Mouse (Mus musculus): ENCODE data around the gene Abcc4. TPM values are rescaled to one million over a fixed set of nuclear protein-coding genes. Genes with fewer than 3 reads are reported as not detected.

Abcc4 gene
- total and polyA plus RNA-seq, 2 experiments = 0.89 to 3.0 TPM

DNA sequence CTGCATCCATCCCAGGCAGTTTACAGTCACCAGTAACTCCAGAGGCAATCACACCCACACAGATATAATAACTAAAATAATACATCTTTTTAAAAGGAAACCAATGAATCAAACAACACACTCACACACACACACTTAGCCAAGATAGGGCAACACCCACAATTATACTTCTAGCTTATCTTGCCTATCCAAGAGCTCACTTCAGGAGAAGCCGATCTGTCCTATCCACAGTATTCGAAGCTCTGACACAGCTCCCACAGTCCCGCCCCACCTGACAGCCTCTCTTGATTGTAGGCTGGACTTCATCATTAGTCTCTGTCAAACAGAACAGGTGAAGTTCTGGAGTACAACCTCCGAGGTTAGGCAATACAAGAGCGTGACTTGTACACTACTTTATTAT, 19.4 kb upstream of the Abcc4 start:
- Histone ChIP-seq H3K4me3 (ENCODE audit: insufficient read depth, low read depth, low read length) (no peak overlapping the region), H3K27ac (replicated peaks; ENCODE audit: insufficient read depth, low read depth, low read length) (no peak overlapping the region), H3K79me2 (ENCODE audit: control insufficient read depth, insufficient read depth, low read length) (no peaks in the 10 kb centered on the region), H3K36me3 (ENCODE audit: control insufficient read depth, insufficient read depth, low read length) (no peaks in the 10 kb centered on the region), H3K4me1 (ENCODE audit: control insufficient read depth, insufficient read depth, low read length) (no peaks in the 10 kb centered on the region), H3K9ac (ENCODE audit: low read depth, low read length) (no peak overlapping the region), H3K27me3 (ENCODE audit: control insufficient read depth, insufficient read depth, low read length) (no peaks in the 10 kb centered on the region)
- DNase-seq (ENCODE audit: extremely low read depth, low read depth, low spot score) = no peak
- TF ChIP-seq POLR2A (IDR thresholded peaks at IDR 0.05; ENCODE audit: extremely low read depth, insufficient read depth, low read length) = no peak
- TF ChIP-seq CTCF (IDR thresholded peaks at IDR 0.05; ENCODE audit: low read depth, low read length) = no peak
- WGBS = 85% methylated on average over 5 of the region's 5 CpGs

DNA sequence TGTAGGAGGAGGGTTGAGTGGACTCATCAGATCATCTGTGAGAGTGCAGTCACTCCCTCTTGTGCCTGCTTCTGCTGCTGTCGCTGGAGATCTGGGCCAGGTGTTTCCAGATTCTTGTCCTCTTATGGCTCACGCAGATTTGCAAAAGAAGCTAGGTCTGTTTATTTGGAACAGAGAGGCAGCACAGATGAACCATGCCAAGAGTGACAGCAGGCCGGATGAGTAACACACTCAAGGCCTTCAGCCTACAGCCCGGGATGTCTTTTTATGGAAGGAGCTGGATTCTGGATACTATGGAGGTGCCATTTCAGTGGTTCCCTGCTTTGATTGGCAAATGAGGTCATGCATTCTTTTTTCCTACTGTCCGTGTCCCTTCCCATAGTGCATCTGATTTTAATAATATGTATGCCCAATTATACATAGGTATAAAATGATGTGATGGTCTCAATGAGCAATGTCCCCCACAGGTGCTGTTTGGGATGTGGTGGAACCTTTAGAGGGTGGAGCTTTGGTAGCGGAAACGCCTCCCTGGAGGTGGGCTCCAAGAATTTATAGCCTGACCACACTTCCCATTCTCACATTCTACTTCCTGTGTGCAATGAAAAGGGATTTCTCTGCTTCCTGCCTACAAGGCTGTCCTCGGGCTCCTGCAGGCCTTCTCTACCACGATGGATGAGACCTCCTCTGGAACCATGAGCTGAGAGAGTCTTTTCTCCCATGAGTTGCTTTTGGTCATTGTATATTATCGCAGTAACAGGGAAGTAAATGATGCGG, 18.1 kb upstream of the Abcc4 start:
- 88% methylated on average over 11 of the region's 11 CpGs for WGBS
- no peaks in the 10 kb centered on the region for H3K79me2 ChIP-seq (ENCODE audit: control insufficient read depth, insufficient read depth, low read length)

DNA sequence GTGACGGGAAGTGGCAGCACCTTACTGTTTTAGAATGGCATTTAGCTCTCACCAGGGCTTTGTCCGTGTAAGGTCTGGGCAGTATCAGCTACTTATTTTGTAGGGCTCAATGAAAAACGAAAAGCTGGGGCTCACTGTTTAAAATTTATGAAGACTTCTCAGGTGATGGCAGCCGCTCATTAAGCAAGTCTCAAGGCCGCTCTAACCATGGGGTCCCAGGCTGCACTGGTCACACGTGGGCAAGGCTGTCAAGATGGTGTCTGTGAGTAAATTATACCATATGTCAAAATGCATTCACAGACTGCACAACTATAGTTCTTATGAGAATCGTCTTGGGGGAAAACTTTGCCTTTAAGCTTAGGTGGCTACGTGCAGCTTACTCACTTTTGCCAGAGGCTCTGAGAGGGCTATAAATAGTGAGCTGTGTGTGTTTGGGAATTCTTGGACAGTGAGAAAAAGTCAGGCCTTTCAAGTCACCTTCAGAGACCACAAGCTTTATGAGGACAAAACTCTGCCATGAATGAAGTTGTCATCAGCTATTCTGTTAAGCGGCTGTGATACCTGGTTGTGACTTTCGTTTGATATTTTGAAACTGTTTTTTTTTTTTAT, 13.7 kb upstream of the Abcc4 start:
- WGBS = 93% methylated on average over 10 of the region's 10 CpGs
- Histone ChIP-seq H3K27me3 (ENCODE audit: control insufficient read depth, insufficient read depth, low read length) (no peaks in the 10 kb centered on the region), H3K4me1 (ENCODE audit: control insufficient read depth, insufficient read depth, low read length) (peaks cover 5% of the 10 kb centered on the region), H3K9ac (ENCODE audit: low read depth, low read length) (no peak overlapping the region), H3K4me3 (ENCODE audit: insufficient read depth, low read depth, low read length) (no peak overlapping the region), H3K79me2 (ENCODE audit: control insufficient read depth, insufficient read depth, low read length) (no peaks in the 10 kb centered on the region), H3K27ac (replicated peaks; ENCODE audit: insufficient read depth, low read depth, low read length) (no peak overlapping the region), H3K36me3 (ENCODE audit: control insufficient read depth, insufficient read depth, low read length) (no peaks in the 10 kb centered on the region)
- TF ChIP-seq CTCF (IDR thresholded peaks at IDR 0.05; ENCODE audit: low read depth, low read length) (no peak), POLR2A (IDR thresholded peaks at IDR 0.05; ENCODE audit: extremely low read depth, insufficient read depth, low read length) (no peak)
- no peak for DNase-seq (ENCODE audit: extremely low read depth, low read depth, low spot score)

More for the DNA sequence above, 18.1 kb upstream of the Abcc4 start:
- Histone ChIP-seq H3K9ac (ENCODE audit: low read depth, low read length) (no peak overlapping the region), H3K36me3 (ENCODE audit: control insufficient read depth, insufficient read depth, low read length) (no peaks in the 10 kb centered on the region), H3K27me3 (ENCODE audit: control insufficient read depth, insufficient read depth, low read length) (no peaks in the 10 kb centered on the region), H3K4me3 (ENCODE audit: insufficient read depth, low read depth, low read length) (no peak overlapping the region), H3K4me1 (ENCODE audit: control insufficient read depth, insufficient read depth, low read length) (no peaks in the 10 kb centered on the region), H3K27ac (replicated peaks; ENCODE audit: insufficient read depth, low read depth, low read length) (no peak overlapping the region)
- TF ChIP-seq CTCF (IDR thresholded peaks at IDR 0.05; ENCODE audit: low read depth, low read length) (no peak), POLR2A (IDR thresholded peaks at IDR 0.05; ENCODE audit: extremely low read depth, insufficient read depth, low read length) (no peak)
- no peak for DNase-seq (ENCODE audit: extremely low read depth, low read depth, low spot score)

DNA sequence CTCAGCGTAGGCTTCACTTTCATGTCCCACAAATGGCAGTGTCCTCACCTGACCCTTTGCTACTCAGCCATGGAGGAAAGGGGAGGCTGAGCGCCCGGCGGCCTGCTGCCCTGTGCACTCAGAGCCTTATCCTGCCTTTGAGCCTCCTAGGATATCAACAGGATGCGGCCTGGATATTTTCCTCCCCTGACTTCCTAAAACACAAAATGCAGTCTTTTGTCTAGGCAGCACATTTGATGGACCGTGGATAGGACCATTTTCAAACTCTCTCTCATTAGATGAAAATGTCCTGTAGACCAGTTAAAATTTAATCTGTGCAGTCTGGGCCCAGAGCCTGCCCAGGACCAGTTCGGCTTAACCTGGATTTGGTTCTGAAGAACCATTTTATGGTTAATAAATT, 12.6 kb upstream of the Abcc4 start:
- TF ChIP-seq CTCF (IDR thresholded peaks at IDR 0.05; ENCODE audit: low read depth, low read length) (no peak), POLR2A (IDR thresholded peaks at IDR 0.05; ENCODE audit: extremely low read depth, insufficient read depth, low read length) (no peak)
- no peak for DNase-seq (ENCODE audit: extremely low read depth, low read depth, low spot score)

DNA sequence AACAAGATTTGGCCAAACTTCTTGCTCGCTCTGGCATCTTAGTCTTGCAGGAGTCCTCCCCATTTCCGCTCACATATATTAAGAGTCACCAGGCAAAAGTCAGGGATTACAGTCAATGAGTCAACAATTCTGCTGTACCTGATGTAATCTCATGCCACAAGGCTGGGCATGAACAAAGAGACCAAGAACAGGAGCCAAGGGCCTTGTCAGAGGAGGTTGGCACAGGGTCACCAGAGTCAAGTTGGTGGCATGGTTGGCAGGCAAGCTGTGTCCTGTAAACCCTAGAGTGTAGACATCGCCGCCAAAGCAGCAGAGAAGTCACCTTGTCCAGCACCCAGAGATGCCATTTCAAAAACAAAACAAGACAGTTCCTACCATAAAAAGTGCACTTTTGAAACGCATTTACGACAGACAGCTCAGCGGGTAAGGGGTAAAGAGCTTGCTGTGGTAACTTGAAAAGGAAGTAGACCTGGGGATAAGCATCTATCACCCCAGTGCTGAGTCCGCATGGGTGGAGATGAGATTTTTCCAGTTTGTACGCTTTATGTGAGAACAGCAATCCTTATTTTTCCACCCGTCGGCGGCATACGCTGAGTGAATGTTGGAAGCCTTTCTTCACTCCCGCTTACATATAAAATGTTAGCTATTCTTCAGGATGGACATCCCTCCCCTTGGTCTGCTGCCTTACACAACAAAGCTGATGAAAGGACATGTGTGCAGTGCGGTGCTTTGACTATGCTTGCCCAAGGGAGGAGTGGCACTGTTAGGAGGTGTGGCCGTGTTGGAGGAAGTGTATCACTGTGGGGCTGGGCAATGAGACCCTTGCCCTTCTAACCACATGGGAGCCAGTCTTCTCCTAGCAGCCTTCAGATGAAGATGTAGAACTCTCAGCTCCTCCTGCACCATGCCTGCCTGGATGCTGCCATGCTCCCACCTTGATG, 10.6 kb upstream of the Abcc4 start:
- 74% methylated on average over 16 of the region's 16 CpGs for WGBS
- Histone ChIP-seq H3K79me2 (ENCODE audit: control insufficient read depth, insufficient read depth, low read length) (no peaks in the 10 kb centered on the region), H3K4me1 (ENCODE audit: control insufficient read depth, insufficient read depth, low read length) (peaks cover 11% of the 10 kb centered on the region), H3K36me3 (ENCODE audit: control insufficient read depth, insufficient read depth, low read length) (no peaks in the 10 kb centered on the region), H3K9ac (ENCODE audit: low read depth, low read length) (no peak overlapping the region), H3K27me3 (ENCODE audit: control insufficient read depth, insufficient read depth, low read length) (no peaks in the 10 kb centered on the region), H3K27ac (replicated peaks; ENCODE audit: insufficient read depth, low read depth, low read length) (no peak overlapping the region), H3K4me3 (ENCODE audit: insufficient read depth, low read depth, low read length) (no peak overlapping the region)
- DNase-seq (ENCODE audit: extremely low read depth, low read depth, low spot score) = peak; percentile 94
- no peak for TF ChIP-seq CTCF (IDR thresholded peaks at IDR 0.05; ENCODE audit: low read depth, low read length)
- TF ChIP-seq POLR2A (IDR thresholded peaks at IDR 0.05; ENCODE audit: extremely low read depth, insufficient read depth, low read length) = no peak

More for the DNA sequence above, 12.6 kb upstream of the Abcc4 start:
- Histone ChIP-seq H3K9ac (ENCODE audit: low read depth, low read length) (no peak overlapping the region), H3K4me1 (ENCODE audit: control insufficient read depth, insufficient read depth, low read length) (peaks cover 9% of the 10 kb centered on the region), H3K27ac (replicated peaks; ENCODE audit: insufficient read depth, low read depth, low read length) (no peak overlapping the region), H3K4me3 (ENCODE audit: insufficient read depth, low read depth, low read length) (no peak overlapping the region), H3K36me3 (ENCODE audit: control insufficient read depth, insufficient read depth, low read length) (no peaks in the 10 kb centered on the region), H3K27me3 (ENCODE audit: control insufficient read depth, insufficient read depth, low read length) (no peaks in the 10 kb centered on the region), H3K79me2 (ENCODE audit: control insufficient read depth, insufficient read depth, low read length) (no peaks in the 10 kb centered on the region)
- 68% methylated on average over 7 of the region's 7 CpGs for WGBS

Data from liver, adult 2 months (tissue).